Mouse (Mus musculus): ENCODE data around the gene Popdc2. TPM values are rescaled to one million over a fixed set of nuclear protein-coding genes. Genes with fewer than 3 reads are reported as not detected.

Popdc2 gene
- 1.5 TPM in 2 replicates for polyA plus RNA-seq (2012; rRNA removed)

- no peak within 1 kb of the TSS for H3K4me3 ChIP-seq (ENCODE audit: insufficient read depth, low read depth, low read length)
- H3K36me3 ChIP-seq (ENCODE audit: control insufficient read depth, insufficient read depth, low read length), result no peaks in the 10 kb centered on the region
- 48% methylated on average over 10 of the region's 10 CpGs for WGBS
- H3K4me1 ChIP-seq (ENCODE audit: control insufficient read depth, insufficient read depth, low read length), result no peaks in the 10 kb centered on the region
- TF ChIP-seq CTCF (conservative IDR thresholded peaks at IDR 0.05; ENCODE audit: insufficient read depth, insufficient read length, low read depth, low read length) (no peak), POLR2A (IDR thresholded peaks at IDR 0.05; ENCODE audit: low read depth, low read length) (no peak)
- DNase-seq, result peak; percentile 6
- H3K27me3 ChIP-seq (replicated peaks; ENCODE audit: control insufficient read depth, insufficient read depth, low read length), result no peaks in the 10 kb centered on the region
- no peak within 1 kb of the TSS for H3K27ac ChIP-seq (ENCODE audit: insufficient read depth, low read depth, low read length)
Observed at GRCm38 (mm10) chr16:38361933-38362332, at the start of gene Popdc2. Gene Popdc2 (plus strand): TSS chr16:38362209.

GRCm38 (mm10) chr16:38318492-38318891 lies 43.5 kb upstream of the Popdc2 start:
- TF ChIP-seq CTCF (conservative IDR thresholded peaks at IDR 0.05; ENCODE audit: insufficient read depth, insufficient read length, low read depth, low read length) (no peak), POLR2A (IDR thresholded peaks at IDR 0.05; ENCODE audit: low read depth, low read length) (no peak)
- Histone ChIP-seq H3K4me1 (ENCODE audit: control insufficient read depth, insufficient read depth, low read length) (no peaks in the 10 kb centered on the region), H3K36me3 (ENCODE audit: control insufficient read depth, insufficient read depth, low read length) (no peaks in the 10 kb centered on the region), H3K27me3 (replicated peaks; ENCODE audit: control insufficient read depth, insufficient read depth, low read length) (no peaks in the 10 kb centered on the region), H3K27ac (ENCODE audit: insufficient read depth, low read depth, low read length) (no peak overlapping the region), H3K4me3 (ENCODE audit: insufficient read depth, low read depth, low read length) (no peak overlapping the region)
- no peak for DNase-seq
- 66% methylated on average over 9 of the region's 9 CpGs for WGBS

DNA sequence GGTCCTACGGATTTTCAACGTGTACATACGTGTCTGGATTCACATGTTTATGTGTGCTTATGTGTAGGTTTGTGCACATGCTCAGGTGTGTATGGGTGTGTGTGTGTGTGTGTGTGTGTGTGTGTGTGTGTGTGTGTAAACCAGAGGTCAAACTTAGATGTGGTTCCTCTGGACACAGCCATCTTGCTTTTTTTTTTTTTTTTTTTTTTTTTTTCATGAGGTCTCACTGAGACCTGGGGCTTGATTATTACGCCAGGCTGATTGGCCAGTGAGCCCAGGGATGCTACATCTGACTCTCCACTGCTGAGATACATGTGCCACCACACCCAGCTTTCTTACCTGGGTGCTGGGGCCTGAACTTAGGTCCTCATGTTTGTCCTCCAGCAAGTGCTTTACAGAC lies 42.9 kb upstream of the Popdc2 start:
- DNase-seq, result no peak
- H3K27me3 ChIP-seq (replicated peaks; ENCODE audit: control insufficient read depth, insufficient read depth, low read length), result no peaks in the 10 kb centered on the region
- H3K27ac ChIP-seq (ENCODE audit: insufficient read depth, low read depth, low read length), result no peak overlapping the region
- no peaks in the 10 kb centered on the region for H3K36me3 ChIP-seq (ENCODE audit: control insufficient read depth, insufficient read depth, low read length)
- H3K4me3 ChIP-seq (ENCODE audit: insufficient read depth, low read depth, low read length), result no peak overlapping the region
- TF ChIP-seq CTCF (conservative IDR thresholded peaks at IDR 0.05; ENCODE audit: insufficient read depth, insufficient read length, low read depth, low read length), result no peak
- no peak for TF ChIP-seq POLR2A (IDR thresholded peaks at IDR 0.05; ENCODE audit: low read depth, low read length)
- no peaks in the 10 kb centered on the region for H3K4me1 ChIP-seq (ENCODE audit: control insufficient read depth, insufficient read depth, low read length)
- 94% methylated on average over 4 of the region's 4 CpGs for WGBS

- peak; percentile 50 for DNase-seq
- 43% methylated on average over 17 of the region's 17 CpGs for WGBS
- no peaks in the 10 kb centered on the region for H3K4me1 ChIP-seq (ENCODE audit: control insufficient read depth, insufficient read depth, low read length)
- H3K27me3 ChIP-seq (replicated peaks; ENCODE audit: control insufficient read depth, insufficient read depth, low read length), result no peaks in the 10 kb centered on the region
- no peak overlapping the region for H3K4me3 ChIP-seq (ENCODE audit: insufficient read depth, low read depth, low read length)
- H3K27ac ChIP-seq (ENCODE audit: insufficient read depth, low read depth, low read length), result no peak overlapping the region
- no peak for TF ChIP-seq POLR2A (IDR thresholded peaks at IDR 0.05; ENCODE audit: low read depth, low read length)
- TF ChIP-seq CTCF (conservative IDR thresholded peaks at IDR 0.05; ENCODE audit: insufficient read depth, insufficient read length, low read depth, low read length), result peak; percentile 72
- no peaks in the 10 kb centered on the region for H3K36me3 ChIP-seq (ENCODE audit: control insufficient read depth, insufficient read depth, low read length)
Observed at GRCm38 (mm10) chr16:38321452-38321935, 40.5 kb upstream of the Popdc2 start.

GRCm38 (mm10) chr16:38324311-38324710 lies 37.7 kb upstream of the Popdc2 start:
- no peak overlapping the region for H3K4me3 ChIP-seq (ENCODE audit: insufficient read depth, low read depth, low read length)
- H3K4me1 ChIP-seq (ENCODE audit: control insufficient read depth, insufficient read depth, low read length), result no peaks in the 10 kb centered on the region
- WGBS, result 91% methylated on average over 15 of the region's 15 CpGs
- H3K27ac ChIP-seq (ENCODE audit: insufficient read depth, low read depth, low read length), result no peak overlapping the region
- no peaks in the 10 kb centered on the region for H3K27me3 ChIP-seq (replicated peaks; ENCODE audit: control insufficient read depth, insufficient read depth, low read length)
- TF ChIP-seq POLR2A (IDR thresholded peaks at IDR 0.05; ENCODE audit: low read depth, low read length), result no peak
- no peak for TF ChIP-seq CTCF (conservative IDR thresholded peaks at IDR 0.05; ENCODE audit: insufficient read depth, insufficient read length, low read depth, low read length)
- H3K36me3 ChIP-seq (ENCODE audit: control insufficient read depth, insufficient read depth, low read length), result no peaks in the 10 kb centered on the region
- DNase-seq, result no peak

GRCm38 (mm10) chr16:38326778-38327397 lies 35.1 kb upstream of the Popdc2 start:
- WGBS, result 90% methylated on average over 11 of the region's 11 CpGs
- no peak for DNase-seq
- TF ChIP-seq POLR2A (IDR thresholded peaks at IDR 0.05; ENCODE audit: low read depth, low read length), result no peak
- no peak for TF ChIP-seq CTCF (conservative IDR thresholded peaks at IDR 0.05; ENCODE audit: insufficient read depth, insufficient read length, low read depth, low read length)
- Histone ChIP-seq H3K4me3 (ENCODE audit: insufficient read depth, low read depth, low read length) (no peak overlapping the region), H3K27me3 (replicated peaks; ENCODE audit: control insufficient read depth, insufficient read depth, low read length) (no peaks in the 10 kb centered on the region), H3K4me1 (ENCODE audit: control insufficient read depth, insufficient read depth, low read length) (no peaks in the 10 kb centered on the region), H3K27ac (ENCODE audit: insufficient read depth, low read depth, low read length) (no peak overlapping the region), H3K36me3 (ENCODE audit: control insufficient read depth, insufficient read depth, low read length) (no peaks in the 10 kb centered on the region)

DNA sequence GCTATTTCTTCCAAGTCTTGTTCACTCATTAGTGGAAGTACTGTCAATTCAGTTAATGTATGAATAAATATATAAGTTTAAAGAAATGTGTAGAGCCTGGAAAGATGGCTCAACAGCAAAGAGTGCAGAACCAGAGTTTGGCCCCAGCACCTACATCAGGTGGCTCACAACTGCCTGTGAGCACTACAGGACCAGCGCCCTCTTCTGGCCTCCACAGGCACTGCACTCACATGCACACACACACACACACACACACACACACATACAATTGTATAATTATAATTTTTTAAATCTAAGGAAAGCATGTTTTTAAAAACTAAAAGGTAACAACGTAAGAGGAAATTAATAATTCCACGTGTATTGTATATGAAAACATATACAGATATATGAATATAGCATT lies 32.7 kb upstream of the Popdc2 start:
- DNase-seq, result no peak
- H3K4me1 ChIP-seq (ENCODE audit: control insufficient read depth, insufficient read depth, low read length), result no peaks in the 10 kb centered on the region
- no peaks in the 10 kb centered on the region for H3K27me3 ChIP-seq (replicated peaks; ENCODE audit: control insufficient read depth, insufficient read depth, low read length)
- TF ChIP-seq CTCF (conservative IDR thresholded peaks at IDR 0.05; ENCODE audit: insufficient read depth, insufficient read length, low read depth, low read length), result no peak
- TF ChIP-seq POLR2A (IDR thresholded peaks at IDR 0.05; ENCODE audit: low read depth, low read length), result no peak
- no peak overlapping the region for H3K4me3 ChIP-seq (ENCODE audit: insufficient read depth, low read depth, low read length)
- no peaks in the 10 kb centered on the region for H3K36me3 ChIP-seq (ENCODE audit: control insufficient read depth, insufficient read depth, low read length)
- WGBS, result 94% methylated on average over 3 of the region's 3 CpGs
- H3K27ac ChIP-seq (ENCODE audit: insufficient read depth, low read depth, low read length), result no peak overlapping the region

Measured in kidney, adult 2 months (tissue).